Mouse (Mus musculus) ES-Bruce4 (cell line): ENCODE data around the gene Cacna1d.

Experiments used
- CTCF ChIP-seq: IDR thresholded peaks from one replicate; pipeline ENCODE4 v1.8.1; 2011; ENCODE audit warnings: low read depth, low read length
- POLR2A ChIP-seq: IDR thresholded peaks from one replicate; pipeline ENCODE4 v1.8.1; 2011; ENCODE audit warnings: low read length; ENCODE audit not compliant: insufficient read depth

DNA sequence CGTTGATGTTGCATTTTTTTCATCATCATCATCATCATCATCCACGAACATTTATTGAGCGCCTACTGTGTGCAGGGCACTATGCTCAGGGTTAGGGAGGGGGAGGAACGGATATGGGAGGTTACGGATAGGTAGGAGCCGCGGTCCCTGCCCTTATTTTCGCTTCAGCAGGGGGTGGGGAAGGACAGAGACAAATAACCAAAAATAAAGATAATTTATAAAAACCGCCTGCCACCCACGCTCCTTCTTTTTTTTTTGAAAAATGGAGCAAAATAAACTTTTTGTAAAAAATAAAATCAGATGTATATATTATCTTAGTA is 138.3 kb downstream of the Cacna1d start:
- TF ChIP-seq POLR2A (no peak), CTCF (no peak)
